Mouse (Mus musculus): ENCODE data around the gene Ncaph2. TPM values are rescaled to one million over a fixed set of nuclear protein-coding genes. Genes with fewer than 3 reads are reported as not detected.

Gene Ncaph2
- polyA plus RNA-seq, 1 experiment = 370 TPM

GRCm38 (mm10) chr15:89353837-89354236, 1.7 kb upstream of the Ncaph2 start:
- 98% methylated on average over 16 of the region's 16 CpGs for WGBS
- Histone ChIP-seq H3K4me3 (ENCODE audit: control insufficient read depth, insufficient read depth, low read length) (no peak overlapping the region), H3K27me3 (ENCODE audit: control insufficient read depth, insufficient read depth, low read length) (no peaks in the 10 kb centered on the region), H3K27ac (ENCODE audit: control insufficient read depth, insufficient read depth, low read length) (no peak overlapping the region), H3K4me1 (replicated peaks; ENCODE audit: control insufficient read depth, insufficient read depth, low read length) (peaks cover 15% of the 10 kb centered on the region), H3K36me3 (ENCODE audit: control insufficient read depth, insufficient read depth, low read length) (peaks cover 21% of the 10 kb centered on the region)
- no peak for DNase-seq
- TF ChIP-seq POLR2A (IDR thresholded peaks at IDR 0.05; ENCODE audit: control insufficient read depth, extremely low read depth, insufficient read depth, low read length, poor library complexity) = no peak
- no peak for TF ChIP-seq CTCF (IDR thresholded peaks at IDR 0.05; ENCODE audit: borderline replicate concordance, control insufficient read depth, extremely low read depth, insufficient read depth, low read length, poor library complexity)

- no peak for DNase-seq
- Histone ChIP-seq H3K4me3 (ENCODE audit: control insufficient read depth, insufficient read depth, low read length) (peak overlapping the region; percentile 86), H3K27me3 (ENCODE audit: control insufficient read depth, insufficient read depth, low read length) (no peaks in the 10 kb centered on the region), H3K36me3 (ENCODE audit: control insufficient read depth, insufficient read depth, low read length) (peaks cover 21% of the 10 kb centered on the region), H3K27ac (ENCODE audit: control insufficient read depth, insufficient read depth, low read length) (no peak overlapping the region), H3K4me1 (replicated peaks; ENCODE audit: control insufficient read depth, insufficient read depth, low read length) (peaks cover 15% of the 10 kb centered on the region)
- TF ChIP-seq CTCF (IDR thresholded peaks at IDR 0.05; ENCODE audit: borderline replicate concordance, control insufficient read depth, extremely low read depth, insufficient read depth, low read length, poor library complexity) (no peak), POLR2A (IDR thresholded peaks at IDR 0.05; ENCODE audit: control insufficient read depth, extremely low read depth, insufficient read depth, low read length, poor library complexity) (no peak)
- 76% methylated on average over 7 of the region's 7 CpGs for WGBS
These were observed 1.1 kb upstream of the Ncaph2 start for GRCm38 (mm10) chr15:89354455-89354854.

- H3K27me3 ChIP-seq (ENCODE audit: control insufficient read depth, insufficient read depth, low read length) = no peaks in the 10 kb centered on the region
- peaks cover 15% of the 10 kb centered on the region for H3K4me1 ChIP-seq (replicated peaks; ENCODE audit: control insufficient read depth, insufficient read depth, low read length)
- DNase-seq = peak; percentile 76
- H3K36me3 ChIP-seq (ENCODE audit: control insufficient read depth, insufficient read depth, low read length) = peaks cover 32% of the 10 kb centered on the region
- H3K4me3 ChIP-seq (ENCODE audit: control insufficient read depth, insufficient read depth, low read length) = peak overlapping the region; percentile 75
- H3K27ac ChIP-seq (ENCODE audit: control insufficient read depth, insufficient read depth, low read length) = peak overlapping the region; percentile 68
- WGBS = under 1% methylated on average over 15 of the region's 15 CpGs
- no peak for TF ChIP-seq CTCF (IDR thresholded peaks at IDR 0.05; ENCODE audit: borderline replicate concordance, control insufficient read depth, extremely low read depth, insufficient read depth, low read length, poor library complexity)
- no peak for TF ChIP-seq POLR2A (IDR thresholded peaks at IDR 0.05; ENCODE audit: control insufficient read depth, extremely low read depth, insufficient read depth, low read length, poor library complexity)
These were observed 853 bp downstream of the Ncaph2 start for GRCm38 (mm10) chr15:89356372-89356771.

GRCm38 (mm10) chr15:89358784-89359183, 3.3 kb downstream of the Ncaph2 start:
- Histone ChIP-seq H3K36me3 (ENCODE audit: control insufficient read depth, insufficient read depth, low read length) (peaks cover 39% of the 10 kb centered on the region), H3K4me1 (replicated peaks; ENCODE audit: control insufficient read depth, insufficient read depth, low read length) (peaks cover 15% of the 10 kb centered on the region), H3K27me3 (ENCODE audit: control insufficient read depth, insufficient read depth, low read length) (no peaks in the 10 kb centered on the region), H3K4me3 (ENCODE audit: control insufficient read depth, insufficient read depth, low read length) (no peak overlapping the region), H3K27ac (ENCODE audit: control insufficient read depth, insufficient read depth, low read length) (no peak overlapping the region)
- WGBS = 93% methylated on average over 3 of the region's 3 CpGs
- no peak for DNase-seq
- TF ChIP-seq CTCF (IDR thresholded peaks at IDR 0.05; ENCODE audit: borderline replicate concordance, control insufficient read depth, extremely low read depth, insufficient read depth, low read length, poor library complexity) (no peak), POLR2A (IDR thresholded peaks at IDR 0.05; ENCODE audit: control insufficient read depth, extremely low read depth, insufficient read depth, low read length, poor library complexity) (no peak)

DNA sequence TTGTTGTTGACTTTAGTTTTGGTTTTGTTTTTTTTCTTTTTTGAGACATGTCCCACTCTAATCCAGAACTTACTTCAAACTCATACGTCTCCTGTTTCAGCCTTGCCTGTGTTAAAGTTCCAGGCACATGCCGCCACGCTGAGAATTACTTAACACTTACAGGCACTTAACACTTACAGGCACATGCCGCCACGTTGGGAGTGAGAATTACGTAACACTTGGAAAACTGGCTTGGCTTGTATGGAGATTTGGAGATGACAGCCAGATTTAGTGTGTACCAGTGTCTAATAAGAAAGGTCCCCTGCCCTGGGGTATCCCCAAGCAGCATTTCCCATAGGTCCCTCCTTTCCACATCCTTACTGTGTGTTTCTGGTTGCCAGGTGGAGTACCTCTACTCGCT, 7.5 kb downstream of the Ncaph2 start:
- no peaks in the 10 kb centered on the region for H3K4me1 ChIP-seq (replicated peaks; ENCODE audit: control insufficient read depth, insufficient read depth, low read length)
- no peak overlapping the region for H3K4me3 ChIP-seq (ENCODE audit: control insufficient read depth, insufficient read depth, low read length)
- no peak for DNase-seq
- no peaks in the 10 kb centered on the region for H3K27me3 ChIP-seq (ENCODE audit: control insufficient read depth, insufficient read depth, low read length)
- WGBS = 96% methylated on average over 7 of the region's 7 CpGs
- H3K27ac ChIP-seq (ENCODE audit: control insufficient read depth, insufficient read depth, low read length) = no peak overlapping the region
- TF ChIP-seq CTCF (IDR thresholded peaks at IDR 0.05; ENCODE audit: borderline replicate concordance, control insufficient read depth, extremely low read depth, insufficient read depth, low read length, poor library complexity) (no peak), POLR2A (IDR thresholded peaks at IDR 0.05; ENCODE audit: control insufficient read depth, extremely low read depth, insufficient read depth, low read length, poor library complexity) (no peak)
- H3K36me3 ChIP-seq (ENCODE audit: control insufficient read depth, insufficient read depth, low read length) = peaks cover 82% of the 10 kb centered on the region

DNA sequence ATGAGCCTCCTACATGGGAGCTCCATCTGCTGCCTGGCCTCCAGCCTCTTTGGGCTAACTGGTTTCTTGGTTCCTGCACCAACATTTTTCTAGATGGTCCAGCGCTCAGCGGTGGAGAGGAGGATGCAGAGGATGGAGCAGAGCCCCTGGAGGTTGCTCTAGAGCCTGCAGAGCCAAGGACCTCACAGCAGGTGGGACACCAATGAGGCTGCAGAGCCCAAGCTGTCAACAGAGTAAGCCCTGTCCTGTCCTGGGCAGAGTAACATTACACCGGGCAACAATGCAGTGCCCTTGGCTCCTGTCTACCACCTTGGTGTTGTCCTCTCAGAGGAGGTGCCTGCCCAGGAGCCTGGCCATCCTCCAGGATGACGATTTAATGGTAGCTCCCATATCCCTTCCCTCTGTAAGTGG, 9.6 kb downstream of the Ncaph2 start:
- TF ChIP-seq CTCF (IDR thresholded peaks at IDR 0.05; ENCODE audit: borderline replicate concordance, control insufficient read depth, extremely low read depth, insufficient read depth, low read length, poor library complexity) = no peak
- no peak for TF ChIP-seq POLR2A (IDR thresholded peaks at IDR 0.05; ENCODE audit: control insufficient read depth, extremely low read depth, insufficient read depth, low read length, poor library complexity)
- no peak for DNase-seq
- Histone ChIP-seq H3K4me3 (ENCODE audit: control insufficient read depth, insufficient read depth, low read length) (no peak overlapping the region), H3K36me3 (ENCODE audit: control insufficient read depth, insufficient read depth, low read length) (peaks cover 100% of the 10 kb centered on the region), H3K27ac (ENCODE audit: control insufficient read depth, insufficient read depth, low read length) (no peak overlapping the region), H3K27me3 (ENCODE audit: control insufficient read depth, insufficient read depth, low read length) (no peaks in the 10 kb centered on the region), H3K4me1 (replicated peaks; ENCODE audit: control insufficient read depth, insufficient read depth, low read length) (no peaks in the 10 kb centered on the region)
- WGBS = 98% methylated on average over 4 of the region's 4 CpGs

DNA sequence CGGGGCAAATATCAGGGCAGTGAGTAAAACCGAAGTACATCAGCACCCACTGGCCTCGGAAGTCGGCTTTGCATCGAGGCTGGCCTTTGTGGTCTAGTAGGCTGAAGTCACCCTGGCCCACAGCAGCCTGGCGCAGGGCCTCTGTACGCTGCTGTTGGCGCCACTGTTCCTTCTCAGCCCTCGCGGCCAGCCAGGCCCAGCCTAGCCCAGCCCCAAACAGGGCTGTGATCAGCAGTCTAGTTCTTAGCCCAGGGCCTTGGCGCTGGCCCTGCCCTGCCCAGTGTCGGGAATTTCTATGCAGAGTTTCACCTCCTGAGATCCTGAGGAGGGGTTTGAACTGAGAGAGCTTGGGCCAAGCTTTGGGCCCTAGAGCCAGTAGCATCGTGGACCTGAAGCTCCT, 16.5 kb downstream of the Ncaph2 start:
- no peak for DNase-seq
- WGBS = 83% methylated on average over 13 of the region's 13 CpGs
- peaks cover 44% of the 10 kb centered on the region for H3K36me3 ChIP-seq (ENCODE audit: control insufficient read depth, insufficient read depth, low read length)
- no peak overlapping the region for H3K4me3 ChIP-seq (ENCODE audit: control insufficient read depth, insufficient read depth, low read length)
- H3K27ac ChIP-seq (ENCODE audit: control insufficient read depth, insufficient read depth, low read length) = no peak overlapping the region
- peaks cover 8% of the 10 kb centered on the region for H3K4me1 ChIP-seq (replicated peaks; ENCODE audit: control insufficient read depth, insufficient read depth, low read length)
- no peaks in the 10 kb centered on the region for H3K27me3 ChIP-seq (ENCODE audit: control insufficient read depth, insufficient read depth, low read length)
- no peak for TF ChIP-seq POLR2A (IDR thresholded peaks at IDR 0.05; ENCODE audit: control insufficient read depth, extremely low read depth, insufficient read depth, low read length, poor library complexity)
- no peak for TF ChIP-seq CTCF (IDR thresholded peaks at IDR 0.05; ENCODE audit: borderline replicate concordance, control insufficient read depth, extremely low read depth, insufficient read depth, low read length, poor library complexity)
